Mouse (Mus musculus) NIH3T3 (cell line): ENCODE measurements around the gene Mbl2.
"Not testable (repeated sequence)": the region's sequence is repeated elsewhere in the genome, so short reads cannot be mapped to it uniquely, and the experiment has no call there.

ENCODE experiments used
- DNase-seq: peaks from one replicate; pipeline ENCODE4 v3.0.0-alpha.2; 2012; ENCODE audit warnings: low read depth

The Mbl2 gene

GRCm38 (mm10) chr19:30232691-30233090 is at the start of gene Mbl2:
Gene Mbl2 (plus strand): TSS chr19:30232942.
- no peak for DNase-seq

GRCm38 (mm10) chr19:30185536-30185935 is 47.2 kb upstream of the Mbl2 start:
- DNase-seq = no peak

- DNase-seq = peak; percentile 11
These were observed 45.5 kb upstream of the Mbl2 start for GRCm38 (mm10) chr19:30187232-30187631.

GRCm38 (mm10) chr19:30194999-30195398 is 37.7 kb upstream of the Mbl2 start:
- peak; percentile 21 for DNase-seq

- DNase-seq = no peak
These were observed 30.6 kb upstream of the Mbl2 start for GRCm38 (mm10) chr19:30202177-30202576.

GRCm38 (mm10) chr19:30205159-30205816 is 27.5 kb upstream of the Mbl2 start:
- DNase-seq = peak; percentile 85

GRCm38 (mm10) chr19:30205874-30206273 is 26.9 kb upstream of the Mbl2 start:
- DNase-seq = no peak

- no peak for DNase-seq
These were observed 25.8 kb upstream of the Mbl2 start for GRCm38 (mm10) chr19:30206981-30207380.

- DNase-seq = not testable (repeated sequence)
These were observed 23.7 kb upstream of the Mbl2 start for GRCm38 (mm10) chr19:30209006-30209405.

GRCm38 (mm10) chr19:30214026-30214425 is 18.7 kb upstream of the Mbl2 start:
- DNase-seq = no peak

- DNase-seq = not testable (repeated sequence)
These were observed 17.0 kb upstream of the Mbl2 start for GRCm38 (mm10) chr19:30215736-30216135.

- no peak for DNase-seq
These were observed 16.6 kb upstream of the Mbl2 start for GRCm38 (mm10) chr19:30216186-30216585.

- peak; percentile 82 for DNase-seq
These were observed 15.4 kb upstream of the Mbl2 start for GRCm38 (mm10) chr19:30217335-30217734.

- not testable (repeated sequence) for DNase-seq
These were observed 10.1 kb upstream of the Mbl2 start for GRCm38 (mm10) chr19:30222593-30222992.

GRCm38 (mm10) chr19:30229477-30229876 is 3.3 kb upstream of the Mbl2 start:
- no peak for DNase-seq

GRCm38 (mm10) chr19:30234416-30234815 is 1.7 kb downstream of the Mbl2 start:
- DNase-seq = no peak

- peak; percentile 66 for DNase-seq
These were observed 14.6 kb downstream of the Mbl2 start for GRCm38 (mm10) chr19:30247359-30247758.

GRCm38 (mm10) chr19:30248822-30249221 is 16.1 kb downstream of the Mbl2 start:
- DNase-seq = peak; percentile 83

GRCm38 (mm10) chr19:30252253-30252652 is 19.5 kb downstream of the Mbl2 start:
- DNase-seq = no peak

- DNase-seq = no peak
These were observed 23.6 kb downstream of the Mbl2 start for GRCm38 (mm10) chr19:30256339-30256738.

GRCm38 (mm10) chr19:30281125-30281524 is 48.4 kb downstream of the Mbl2 start:
- no peak for DNase-seq

GRCm38 (mm10) chr19:30287899-30288490 is 55.3 kb downstream of the Mbl2 start:
- DNase-seq = no peak
